Mouse (Mus musculus): Measurements from ENCODE around the gene Ifngr2. TPM values are rescaled to one million over a fixed set of nuclear protein-coding genes. Genes with fewer than 3 reads are reported as not detected.
A peak's percentile ranks its signal among the peaks of the same experiment; 100 is the strongest.

Gene Ifngr2
- polyA plus RNA-seq, 1 experiment from 2014 or later: 23.8 TPM

GRCm38 (mm10) chr16:91585617-91586016, 38.7 kb downstream of the Ifngr2 start:
- H3K4me1 ChIP-seq: peaks cover 6% of the 10 kb centered on the region
- H3K27ac ChIP-seq (replicated peaks): no peak overlapping the region
- H3K4me3 ChIP-seq: no peak overlapping the region
- H3K9me3 ChIP-seq (replicated peaks): no peaks in the 10 kb centered on the region
- H3K27me3 ChIP-seq (ENCODE audit: low read depth, poor library complexity, severe bottlenecking): no peaks in the 10 kb centered on the region
- peaks cover 40% of the 10 kb centered on the region for H3K36me3 ChIP-seq
- DNase-seq (ENCODE audit: low spot score): no peak
- 91% methylated on average over 5 of the region's 5 CpGs for WGBS

GRCm38 (mm10) chr16:91586244-91586643, 39.4 kb downstream of the Ifngr2 start:
- no peaks in the 10 kb centered on the region for H3K9me3 ChIP-seq (replicated peaks)
- no peak for DNase-seq (ENCODE audit: low spot score)
- peaks cover 33% of the 10 kb centered on the region for H3K36me3 ChIP-seq
- WGBS: 91% methylated on average over 6 of the region's 6 CpGs
- H3K4me1 ChIP-seq: peaks cover 6% of the 10 kb centered on the region
- no peaks in the 10 kb centered on the region for H3K27me3 ChIP-seq (ENCODE audit: low read depth, poor library complexity, severe bottlenecking)
- H3K4me3 ChIP-seq: no peak overlapping the region
- H3K27ac ChIP-seq (replicated peaks): no peak overlapping the region

- H3K9me3 ChIP-seq (replicated peaks): no peaks in the 10 kb centered on the region
- H3K27me3 ChIP-seq (ENCODE audit: low read depth, poor library complexity, severe bottlenecking): no peaks in the 10 kb centered on the region
- peaks cover 27% of the 10 kb centered on the region for H3K36me3 ChIP-seq
- peaks cover 6% of the 10 kb centered on the region for H3K4me1 ChIP-seq
- H3K4me3 ChIP-seq: no peak overlapping the region
- DNase-seq (ENCODE audit: low spot score): no peak
- H3K27ac ChIP-seq (replicated peaks): no peak overlapping the region
- WGBS: 66% methylated on average over 6 of the region's 6 CpGs
Observed at GRCm38 (mm10) chr16:91587730-91588453, 41.0 kb downstream of the Ifngr2 start.

- no peak for DNase-seq (ENCODE audit: low spot score)
- Histone ChIP-seq H3K4me3 (no peak overlapping the region), H3K36me3 (peaks cover 25% of the 10 kb centered on the region), H3K4me1 (peaks cover 6% of the 10 kb centered on the region), H3K27ac (replicated peaks) (no peak overlapping the region), H3K27me3 (ENCODE audit: low read depth, poor library complexity, severe bottlenecking) (no peaks in the 10 kb centered on the region), H3K9me3 (replicated peaks) (no peaks in the 10 kb centered on the region)
- WGBS: 85% methylated on average over 3 of the region's 3 CpGs
Observed at GRCm38 (mm10) chr16:91588703-91589102, 41.8 kb downstream of the Ifngr2 start.

GRCm38 (mm10) chr16:91592162-91592561, 45.3 kb downstream of the Ifngr2 start:
- Histone ChIP-seq H3K4me1 (peaks cover 21% of the 10 kb centered on the region), H3K36me3 (0 out of 2 replicates have a peak, but pooled peaks cover 5% of the 10 kb centered on the region), H3K27ac (replicated peaks) (no peak overlapping the region), H3K4me3 (no peak overlapping the region), H3K9me3 (replicated peaks) (no peaks in the 10 kb centered on the region), H3K27me3 (ENCODE audit: low read depth, poor library complexity, severe bottlenecking) (peaks cover 21% of the 10 kb centered on the region)
- no peak for DNase-seq (ENCODE audit: low spot score)
- 76% methylated on average over 8 of the region's 8 CpGs for WGBS

- DNase-seq (ENCODE audit: low spot score): no peak
- 85% methylated on average over 3 of the region's 3 CpGs for WGBS
- Histone ChIP-seq H3K4me1 (peaks cover 26% of the 10 kb centered on the region), H3K4me3 (no peak overlapping the region), H3K27ac (replicated peaks) (no peak overlapping the region), H3K36me3 (0 out of 2 replicates have a peak, but pooled peaks cover 5% of the 10 kb centered on the region), H3K27me3 (ENCODE audit: low read depth, poor library complexity, severe bottlenecking) (peaks cover 27% of the 10 kb centered on the region), H3K9me3 (replicated peaks) (no peaks in the 10 kb centered on the region)
Observed at GRCm38 (mm10) chr16:91593262-91593661, 46.4 kb downstream of the Ifngr2 start.

- H3K4me3 ChIP-seq: no peak overlapping the region
- H3K4me1 ChIP-seq: peaks cover 20% of the 10 kb centered on the region
- 0 out of 2 replicates have a peak, but pooled peaks cover 5% of the 10 kb centered on the region for H3K36me3 ChIP-seq
- DNase-seq (ENCODE audit: low spot score): no peak
- no peak overlapping the region for H3K27ac ChIP-seq (replicated peaks)
- 86% methylated on average over 6 of the region's 6 CpGs for WGBS
- H3K27me3 ChIP-seq (ENCODE audit: low read depth, poor library complexity, severe bottlenecking): peaks cover 38% of the 10 kb centered on the region
- H3K9me3 ChIP-seq (replicated peaks): no peaks in the 10 kb centered on the region
Observed at GRCm38 (mm10) chr16:91595076-91595475, 48.2 kb downstream of the Ifngr2 start.

- Histone ChIP-seq H3K4me1 (peaks cover 20% of the 10 kb centered on the region), H3K36me3 (0 out of 2 replicates have a peak, but pooled peaks cover 5% of the 10 kb centered on the region), H3K27me3 (ENCODE audit: low read depth, poor library complexity, severe bottlenecking) (peaks cover 38% of the 10 kb centered on the region), H3K9me3 (replicated peaks) (no peaks in the 10 kb centered on the region), H3K27ac (replicated peaks) (peak overlapping the region; percentile 86; the same call in 1 of the 2 replicates), H3K4me3 (peak overlapping the region; percentile 93)
- WGBS: 23% methylated on average over 9 of the region's 9 CpGs
- no peak for DNase-seq (ENCODE audit: low spot score)
Observed at GRCm38 (mm10) chr16:91596397-91596778, 49.5 kb downstream of the Ifngr2 start.

GRCm38 (mm10) chr16:91596779-91597671, 50.2 kb downstream of the Ifngr2 start:
- Histone ChIP-seq H3K9me3 (replicated peaks) (no peaks in the 10 kb centered on the region), H3K4me3 (peak overlapping the region; percentile 93), H3K36me3 (0 out of 2 replicates have a peak, but pooled peaks cover 5% of the 10 kb centered on the region), H3K4me1 (peaks cover 20% of the 10 kb centered on the region), H3K27ac (replicated peaks) (peak overlapping the region; percentile 86), H3K27me3 (ENCODE audit: low read depth, poor library complexity, severe bottlenecking) (peaks cover 38% of the 10 kb centered on the region)
- peak; percentile 70 for DNase-seq (ENCODE audit: low spot score)
- under 1% methylated on average over 75 of the region's 75 CpGs for WGBS

- peak; percentile 98 for DNase-seq (ENCODE audit: low spot score)
- H3K27me3 ChIP-seq (ENCODE audit: low read depth, poor library complexity, severe bottlenecking): peaks cover 38% of the 10 kb centered on the region
- 0 out of 2 replicates have a peak, but pooled peaks cover 3% of the 10 kb centered on the region for H3K36me3 ChIP-seq
- H3K9me3 ChIP-seq (replicated peaks): no peaks in the 10 kb centered on the region
- under 1% methylated on average over 34 of the region's 34 CpGs for whole genome bisulfite sequencing
- H3K4me1 ChIP-seq: peaks cover 20% of the 10 kb centered on the region
- H3K4me3 ChIP-seq: peak within 1 kb of the TSS; percentile 93
- H3K27ac ChIP-seq (replicated peaks): peak within 1 kb of the TSS; percentile 86
Observed at GRCm38 (mm10) chr16:91597672-91598010, 50.8 kb downstream of the Ifngr2 start, which contains the start of gene Tmem50b. Tmem50b (minus strand) TSS chr16:91597800.

- H3K27me3 ChIP-seq (ENCODE audit: low read depth, poor library complexity, severe bottlenecking): peaks cover 38% of the 10 kb centered on the region
- DNase-seq (ENCODE audit: low spot score): no peak
- no peak overlapping the region for H3K27ac ChIP-seq (replicated peaks)
- H3K4me1 ChIP-seq: peaks cover 20% of the 10 kb centered on the region
- H3K36me3 ChIP-seq: no peaks in the 10 kb centered on the region
- no peak overlapping the region for H3K4me3 ChIP-seq
- H3K9me3 ChIP-seq (replicated peaks): no peaks in the 10 kb centered on the region
Observed at GRCm38 (mm10) chr16:91599242-91599641, 52.4 kb downstream of the Ifngr2 start.

GRCm38 (mm10) chr16:91601081-91601480, 54.2 kb downstream of the Ifngr2 start:
- Histone ChIP-seq H3K4me3 (no peak overlapping the region), H3K4me1 (peaks cover 16% of the 10 kb centered on the region), H3K36me3 (no peaks in the 10 kb centered on the region), H3K27me3 (ENCODE audit: low read depth, poor library complexity, severe bottlenecking) (peaks cover 24% of the 10 kb centered on the region), H3K27ac (replicated peaks) (no peak overlapping the region), H3K9me3 (replicated peaks) (no peaks in the 10 kb centered on the region)
- 90% methylated on average over 4 of the region's 4 CpGs for WGBS
- no peak for DNase-seq (ENCODE audit: low spot score)

GRCm38 (mm10) chr16:91601693-91602092, 54.8 kb downstream of the Ifngr2 start:
- H3K27ac ChIP-seq (replicated peaks): no peak overlapping the region
- no peaks in the 10 kb centered on the region for H3K9me3 ChIP-seq (replicated peaks)
- DNase-seq (ENCODE audit: low spot score): no peak
- no peaks in the 10 kb centered on the region for H3K36me3 ChIP-seq
- H3K4me3 ChIP-seq: no peak overlapping the region
- H3K4me1 ChIP-seq: peaks cover 10% of the 10 kb centered on the region
- WGBS: 82% methylated on average over 9 of the region's 9 CpGs
- H3K27me3 ChIP-seq (ENCODE audit: low read depth, poor library complexity, severe bottlenecking): peaks cover 18% of the 10 kb centered on the region

Measured in midbrain, embryonic 10.5 days (tissue).